Mouse (Mus musculus) layer of hippocampus, adult 2 months (tissue): Measurements from ENCODE around the gene Umodl1. TPM values are rescaled to one million over a fixed set of nuclear protein-coding genes. Genes with fewer than 3 reads are reported as not detected.

Source experiments
- DNase-seq, 2 experiments: peaks; one replicate each; pipeline ENCODE4 v3.0.0; 2022; ENCODE audit warnings: low spot score in 2 of 2
- H3K27ac ChIP-seq: fragments of 200-600 bp; 2 replicates; pipeline ENCODE4 v1.8.1; 2022
- H3K4me3 ChIP-seq: fragments of 200-600 bp; 2 replicates; pipeline ENCODE4 v1.8.1; 2022; ENCODE audit warnings: mild to moderate bottlenecking
- CTCF ChIP-seq: fragments of 200-600 bp; conservative IDR thresholded peaks from 2 replicates; pipeline ENCODE4 v1.8.1; 2022; ENCODE audit warnings: antibody characterized with exemption, mild to moderate bottlenecking, moderate library complexity
- total RNA-seq, 2 experiments: library from RNA; stranded (reverse); gene quantifications; 2 replicates each; pipeline ENCODE4 v1.2.3; 2021

Umodl1 gene
- total RNA-seq, 2 experiments from 2014 or later, result 0.67 to 0.79 TPM

DNA sequence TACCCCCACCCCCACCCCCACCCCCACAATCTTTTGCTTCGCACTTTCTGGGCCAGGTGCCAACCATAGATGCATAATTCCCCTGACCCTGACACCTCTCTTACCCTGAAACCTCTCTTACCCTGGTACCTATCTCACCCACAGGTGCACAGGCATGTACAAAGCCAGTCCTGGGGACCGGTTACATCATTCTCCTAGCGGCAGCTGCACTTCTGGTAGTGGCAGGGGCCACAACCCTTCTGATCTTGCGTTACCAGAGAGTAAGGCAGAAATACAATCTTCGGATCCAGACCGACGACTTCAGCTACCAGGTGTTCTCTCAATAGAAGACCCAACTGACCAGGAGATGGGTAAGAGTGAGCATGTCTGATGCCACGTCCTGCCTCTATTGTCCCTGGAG is 54.0 kb downstream of the Umodl1 start:
- no peak for DNase-seq
- Histone ChIP-seq H3K4me3 (no peak overlapping the region), H3K27ac (no peak overlapping the region)
- TF ChIP-seq CTCF, result no peak

DNA sequence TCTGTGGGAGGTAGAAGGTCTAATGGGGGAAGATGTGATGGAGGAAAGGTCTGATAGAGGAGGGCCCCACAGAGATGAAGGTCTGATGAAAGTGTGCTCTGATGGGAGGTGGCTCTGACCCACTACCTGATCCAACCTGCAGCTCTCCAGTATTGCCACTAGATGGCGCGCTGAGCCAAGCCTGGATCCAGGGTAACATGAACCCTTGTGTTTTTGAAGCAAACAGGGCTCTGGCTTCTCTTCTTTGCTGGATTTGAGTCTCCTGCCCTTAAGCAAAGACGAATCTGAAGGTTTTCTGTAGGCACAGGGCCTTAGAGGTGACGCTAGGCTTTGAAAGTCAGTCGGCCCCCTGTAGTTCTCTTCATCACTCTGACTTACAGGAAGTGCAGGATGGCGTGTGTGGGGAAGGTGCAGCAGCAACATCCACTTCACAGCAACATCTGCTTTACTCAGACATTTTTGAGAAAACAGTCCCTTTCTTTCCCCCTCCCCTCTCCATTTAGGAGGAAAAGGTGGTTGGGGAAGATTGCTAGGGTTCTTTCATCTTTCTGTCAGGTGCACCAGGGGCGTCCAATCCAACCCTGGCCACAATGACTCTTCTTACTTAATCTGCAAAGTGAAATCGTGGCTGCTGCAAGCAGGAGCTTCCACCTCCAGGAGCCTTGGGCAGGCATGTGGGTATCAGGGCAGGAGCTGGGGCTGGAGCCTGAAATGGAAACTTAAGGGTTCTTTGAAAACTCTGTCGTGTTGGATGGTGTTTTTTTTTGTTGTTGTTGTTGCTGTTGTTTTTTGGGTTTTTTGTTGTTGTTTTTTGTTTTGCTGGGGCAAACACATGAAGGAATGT is 57.3 kb downstream of the Umodl1 start:
- peak; percentile 98 for TF ChIP-seq CTCF
- Histone ChIP-seq H3K27ac (no peak overlapping the region), H3K4me3 (no peak overlapping the region)
- DNase-seq, result peak in 1 of 2 experiments; percentile 63

DNA sequence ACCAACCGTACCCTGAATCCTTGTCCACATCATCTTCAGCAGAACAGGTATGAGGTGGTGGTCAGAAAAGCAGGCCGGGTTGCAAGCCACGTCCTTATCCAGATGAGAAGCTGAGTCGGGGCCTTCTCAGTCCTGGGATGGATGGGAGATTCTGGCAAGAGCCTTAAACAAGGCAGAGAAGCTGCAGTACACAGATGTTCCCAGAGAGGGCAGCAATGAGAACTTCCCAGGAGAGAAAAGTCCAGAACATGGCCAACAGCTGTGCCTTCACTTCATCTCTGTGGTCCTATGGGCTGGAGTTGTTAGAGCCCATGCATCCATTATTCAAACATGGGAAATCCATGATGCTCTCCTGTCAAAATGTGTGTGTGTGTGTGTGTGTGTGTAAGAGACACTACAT is 63.8 kb downstream of the Umodl1 start:
- DNase-seq, result peak in 1 of 2 experiments; percentile 70
- TF ChIP-seq CTCF, result peak; percentile 80
- Histone ChIP-seq H3K4me3 (no peak overlapping the region), H3K27ac (no peak overlapping the region)

DNA sequence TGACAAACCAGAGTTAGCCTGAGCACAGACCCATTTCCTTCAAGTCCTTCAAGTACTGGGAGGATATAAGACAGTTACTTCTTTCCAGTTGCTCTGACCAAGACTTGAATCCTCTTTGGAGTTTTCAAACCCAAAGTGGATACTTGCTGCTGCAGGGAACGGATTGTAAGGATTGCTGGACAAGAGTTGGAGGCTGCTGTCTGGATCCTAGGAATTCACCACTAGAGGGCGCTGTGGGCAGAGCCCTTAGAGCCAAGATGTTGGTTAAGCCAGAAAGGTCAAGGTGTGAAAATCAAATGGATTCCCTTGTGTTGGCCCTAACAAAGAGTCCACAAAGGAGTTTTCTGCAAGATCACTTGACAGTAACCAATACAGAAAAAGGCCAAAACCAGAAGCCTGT is 65.1 kb downstream of the Umodl1 start:
- no peak overlapping the region for H3K27ac ChIP-seq
- no peak overlapping the region for H3K4me3 ChIP-seq
- DNase-seq, result peak; percentile 48 to 67
- peak; percentile 93 for TF ChIP-seq CTCF

DNA sequence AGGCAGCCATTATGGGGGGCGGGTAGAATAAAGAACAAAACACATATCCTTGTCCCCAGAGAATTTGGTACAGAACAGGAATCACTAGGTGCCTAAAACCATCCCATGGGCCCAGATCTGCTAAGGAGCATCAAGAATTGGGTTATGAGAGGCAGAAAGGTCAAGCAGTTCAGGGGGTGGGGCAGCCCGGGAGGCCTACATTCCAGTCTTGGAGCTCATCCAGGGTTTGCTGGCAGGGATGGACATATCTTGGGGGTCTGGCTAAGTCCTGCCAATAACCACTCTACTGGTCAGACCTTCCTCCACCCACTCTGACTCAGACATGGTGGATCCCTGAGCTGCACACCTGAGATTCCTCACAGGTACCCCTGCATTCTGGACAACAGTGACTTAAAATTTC is 65.6 kb downstream of the Umodl1 start:
- no peak for DNase-seq
- Histone ChIP-seq H3K27ac (no peak overlapping the region), H3K4me3 (no peak overlapping the region)
- no peak for TF ChIP-seq CTCF

DNA sequence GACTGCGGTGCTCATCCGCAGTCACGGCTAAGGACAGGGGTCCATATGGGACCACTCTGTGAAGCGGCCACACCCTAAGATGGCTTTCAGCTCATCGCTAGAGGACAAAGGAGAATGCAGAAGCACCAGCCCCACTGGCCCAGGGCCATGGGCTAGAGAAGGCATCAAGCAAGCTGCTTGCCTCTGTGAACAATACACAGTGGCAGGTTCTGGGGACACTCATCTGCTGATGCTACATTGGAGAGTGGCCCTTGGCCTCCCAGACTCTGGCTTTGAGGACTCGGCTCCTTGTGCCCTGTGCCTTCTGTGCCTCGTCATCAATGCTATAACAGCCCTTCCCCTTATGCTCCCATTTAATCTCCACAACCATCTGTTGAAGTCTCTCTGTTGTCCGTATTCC is 66.8 kb downstream of the Umodl1 start:
- no peak for TF ChIP-seq CTCF
- H3K27ac ChIP-seq, result peak overlapping the region; percentile 57; the same call in 1 of the 2 replicates
- DNase-seq, result no peak

DNA sequence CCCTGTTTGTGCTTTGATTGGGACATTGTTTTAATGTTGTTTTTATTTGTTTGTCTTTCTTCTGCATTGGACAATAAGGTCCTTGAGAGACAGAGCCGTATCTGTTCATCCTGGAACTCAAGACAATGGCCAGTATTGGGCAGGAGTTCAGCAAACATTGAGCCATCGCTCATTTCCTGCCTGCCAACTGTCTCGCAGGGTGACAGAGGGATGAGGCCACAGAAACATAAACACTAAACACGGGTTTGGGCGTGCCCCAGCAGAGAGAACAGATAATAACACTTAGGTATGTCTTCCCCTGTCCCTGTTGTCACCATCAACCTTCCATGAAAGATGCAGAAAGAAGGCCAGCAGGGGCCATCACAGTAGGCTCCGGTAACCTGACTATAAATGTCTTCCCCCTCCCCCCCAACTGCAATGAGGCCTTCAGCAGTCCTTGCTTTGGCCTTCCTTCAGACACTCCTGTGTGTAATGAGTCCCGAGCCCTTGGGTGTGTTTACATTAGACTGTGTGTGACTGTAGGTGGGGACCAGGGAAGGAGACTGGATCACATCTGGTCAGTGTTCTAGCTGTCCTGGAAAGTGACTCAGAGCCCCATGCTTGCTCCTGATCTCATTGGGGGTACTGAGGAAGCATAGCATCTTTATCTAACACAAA is 69.8 kb downstream of the Umodl1 start:
- DNase-seq, result no peak
- no peak for TF ChIP-seq CTCF
- Histone ChIP-seq H3K4me3 (no peak overlapping the region), H3K27ac (peak overlapping the region; percentile 52; the same call in 1 of the 2 replicates)

More for the DNA sequence above, 66.8 kb downstream of the Umodl1 start:
- no peak overlapping the region for H3K4me3 ChIP-seq

DNA sequence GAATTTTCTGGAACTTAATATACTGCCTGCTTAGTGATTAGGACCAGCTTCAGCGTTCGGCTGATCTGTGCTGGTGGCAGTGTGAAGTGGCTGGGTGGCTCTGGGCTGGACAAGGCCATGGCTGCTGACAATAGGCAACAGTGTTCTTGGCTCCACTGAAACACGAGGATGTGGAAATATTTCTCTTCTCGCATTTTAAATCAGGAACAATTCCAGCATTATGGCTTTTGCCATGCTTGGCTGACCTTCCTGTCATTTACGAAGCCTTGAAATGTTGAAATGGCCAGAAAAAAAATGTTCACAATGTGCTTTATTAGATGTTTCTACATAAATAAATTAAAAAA is 70.3 kb downstream of the Umodl1 start:
- no peak for TF ChIP-seq CTCF
- no peak for DNase-seq
- Histone ChIP-seq H3K4me3 (no peak overlapping the region), H3K27ac (peak overlapping the region; percentile 52; the same call in 1 of the 2 replicates)

DNA sequence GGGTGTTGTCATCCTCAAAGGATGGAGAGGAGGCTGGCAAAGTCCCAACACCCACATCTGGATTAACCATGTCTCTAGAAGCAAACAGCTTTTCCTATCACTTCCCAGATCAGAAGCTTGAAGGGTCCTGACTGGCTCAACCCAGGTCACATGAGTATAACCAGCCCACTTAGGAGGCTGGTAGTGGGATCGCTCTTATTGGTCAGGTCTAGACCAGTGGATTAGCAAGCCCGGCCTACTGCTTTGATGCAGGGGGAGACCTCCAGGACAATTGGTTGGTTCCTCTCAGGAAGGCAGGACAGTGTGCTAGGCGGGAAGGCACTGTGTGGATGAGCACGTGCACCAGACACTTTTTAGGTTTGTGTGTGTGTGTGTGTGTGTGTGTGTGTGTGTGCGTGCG is 72.5 kb downstream of the Umodl1 start:
- DNase-seq, result no peak
- Histone ChIP-seq H3K27ac (no peak overlapping the region), H3K4me3 (no peak overlapping the region)
- no peak for TF ChIP-seq CTCF

DNA sequence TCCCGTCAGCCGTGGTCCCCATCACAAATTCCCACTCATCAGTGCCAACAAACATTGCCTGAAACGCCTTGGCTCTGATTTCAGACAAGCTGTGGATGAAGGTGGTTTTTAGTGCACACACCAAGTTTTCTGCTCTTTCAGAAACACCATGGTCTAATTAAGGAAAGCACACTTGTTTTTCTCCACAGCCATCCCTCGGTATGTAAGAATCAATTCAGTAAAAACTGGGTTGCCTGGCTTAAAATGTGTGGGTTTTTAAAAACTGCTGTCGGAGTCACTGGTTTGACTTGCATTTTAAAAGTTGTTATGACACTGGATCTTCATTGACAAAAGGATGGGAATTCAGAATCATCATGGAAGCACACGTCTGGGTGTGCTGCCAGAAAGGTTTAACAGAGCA is 73.3 kb downstream of the Umodl1 start:
- no peak for TF ChIP-seq CTCF
- Histone ChIP-seq H3K4me3 (no peak overlapping the region), H3K27ac (no peak overlapping the region)
- no peak for DNase-seq

DNA sequence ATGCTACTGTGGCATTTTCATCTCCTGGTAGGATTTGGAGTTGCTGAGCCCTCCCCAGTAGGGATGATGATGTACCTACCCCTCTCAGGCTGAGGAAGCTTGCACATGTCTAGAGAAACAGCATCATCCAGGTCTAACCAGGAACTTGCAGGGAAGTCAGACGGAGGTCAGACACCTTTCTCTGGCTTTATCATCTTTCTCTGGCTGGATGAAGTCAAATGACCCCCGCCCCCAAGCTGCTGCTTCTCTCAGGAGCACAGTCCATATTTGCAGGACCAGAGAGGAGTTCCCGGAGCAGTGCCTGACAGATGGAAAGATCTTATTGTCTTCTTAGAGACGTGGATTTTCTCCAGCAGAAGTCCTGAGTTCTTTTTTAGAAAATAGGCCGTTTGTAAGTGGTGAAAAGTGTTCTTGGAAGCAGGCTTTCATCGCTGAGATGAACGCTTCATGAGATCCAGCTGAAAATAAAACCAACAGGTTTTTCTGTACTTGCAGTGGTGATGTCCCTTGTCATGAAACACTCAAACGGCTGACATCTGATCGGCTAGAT is 74.5 kb downstream of the Umodl1 start:
- Histone ChIP-seq H3K27ac (no peak overlapping the region), H3K4me3 (no peak overlapping the region)
- no peak for TF ChIP-seq CTCF
- no peak for DNase-seq

DNA sequence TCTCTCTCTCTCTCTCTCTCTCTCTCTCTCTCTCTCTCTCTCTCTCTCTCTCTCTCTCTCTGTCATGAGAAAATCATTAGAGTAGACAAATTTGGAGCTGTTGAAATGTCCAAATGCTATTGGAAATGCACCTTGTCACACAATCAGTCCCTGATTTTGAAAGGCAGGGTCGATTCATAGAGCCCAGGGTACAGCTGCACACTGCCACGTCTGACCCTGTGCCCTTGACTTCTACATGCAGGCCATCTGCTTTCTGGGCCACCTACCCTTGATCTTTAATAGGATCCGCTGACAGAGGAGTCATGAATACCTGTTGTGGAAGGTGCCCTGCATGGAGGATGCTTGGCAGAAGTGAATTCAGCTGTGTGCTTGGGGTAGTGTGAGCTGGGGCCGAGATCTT is 75.0 kb downstream of the Umodl1 start:
- TF ChIP-seq CTCF, result no peak
- no peak for DNase-seq
- Histone ChIP-seq H3K27ac (no peak overlapping the region), H3K4me3 (no peak overlapping the region)

DNA sequence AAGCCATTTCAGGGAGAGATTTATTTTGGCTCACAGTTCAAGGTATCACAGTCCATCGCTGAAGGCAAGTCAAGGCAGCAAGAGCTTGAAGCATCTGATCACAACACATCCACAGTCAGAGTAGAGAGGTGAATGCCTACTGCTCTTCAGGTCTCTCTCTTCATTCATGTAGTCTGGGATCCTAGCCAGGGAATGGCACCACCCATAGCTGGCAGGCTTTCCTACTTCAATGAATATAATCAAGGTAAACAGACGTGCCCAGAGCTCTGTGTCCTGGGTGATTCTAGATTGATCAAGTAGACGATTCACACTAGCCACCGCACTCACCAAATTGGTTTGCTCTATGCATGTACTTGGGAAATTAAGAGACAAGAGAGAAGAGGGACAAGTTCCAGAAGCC is 77.9 kb downstream of the Umodl1 start:
- no peak overlapping the region for H3K4me3 ChIP-seq
- DNase-seq, result no peak
- H3K27ac ChIP-seq, result no peak overlapping the region
- no peak for TF ChIP-seq CTCF

DNA sequence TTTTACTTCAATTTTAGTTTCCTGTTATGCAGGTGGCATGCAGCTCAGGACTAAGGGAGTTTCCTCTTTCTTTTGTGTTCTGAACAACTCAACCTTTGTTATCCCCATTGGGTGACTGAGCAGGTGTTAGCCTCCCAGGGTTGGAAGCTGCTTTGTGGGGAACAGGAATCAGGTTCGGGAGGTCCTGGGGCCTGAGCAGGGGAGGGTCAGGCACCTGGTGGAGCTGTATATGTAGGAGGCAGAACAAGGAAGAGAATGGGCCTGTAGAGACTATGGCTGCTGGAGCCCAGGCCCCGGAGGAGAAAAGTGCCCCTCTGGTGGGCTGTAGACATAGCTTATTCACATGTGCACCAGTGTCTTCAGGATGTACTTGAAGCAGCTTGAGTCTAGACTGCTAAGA is 78.8 kb downstream of the Umodl1 start:
- no peak overlapping the region for H3K4me3 ChIP-seq
- no peak for DNase-seq
- peak overlapping the region; percentile 71 for H3K27ac ChIP-seq
- TF ChIP-seq CTCF, result no peak
